Mouse (Mus musculus): ENCODE data around the gene Tmbim4. TPM values are rescaled to one million over a fixed set of nuclear protein-coding genes. Genes with fewer than 3 reads are reported as not detected.

Gene Tmbim4
- polyA plus RNA-seq, 1 experiment from 2014 or later = 181 TPM

- Histone ChIP-seq H3K27me3 (ENCODE audit: control insufficient read depth, insufficient read depth, low read length) (no peaks in the 10 kb centered on the region), H3K36me3 (ENCODE audit: control insufficient read depth, insufficient read depth, low read length) (no peaks in the 10 kb centered on the region), H3K4me2 (replicated peaks; ENCODE audit: low read depth) (no peak overlapping the region), H3K9me3 (ENCODE audit: control insufficient read depth, low read length) (no peaks in the 10 kb centered on the region), H3K9ac (ENCODE audit: low read length) (no peak overlapping the region), H3K27ac (replicated peaks) (no peak overlapping the region), H3K4me1 (replicated peaks; ENCODE audit: control insufficient read depth, insufficient read depth) (peaks cover 4% of the 10 kb centered on the region; the same call in 1 of the 2 replicates), H3K4me3 (ENCODE audit: low read depth, low read length) (no peak overlapping the region)
- ATAC-seq (ENCODE audit: low FRiP score, low TSS enrichment) (no peak), DNase-seq (ENCODE audit: low spot score) (no peak)
- WGBS = 65% methylated on average over 12 of the region's 12 CpGs
- TF ChIP-seq EP300 (optimal IDR thresholded peaks at IDR 0.05) (no peak), CTCF (IDR thresholded peaks at IDR 0.05; ENCODE audit: low read depth) (no peak)
These were observed 66.4 kb downstream of the Tmbim4 start for GRCm38 (mm10) chr10:120267790-120268189.

- H3K36me3 ChIP-seq (ENCODE audit: control insufficient read depth, insufficient read depth, low read length) = no peaks in the 10 kb centered on the region
- 95% methylated on average over 13 of the region's 13 CpGs for WGBS
- H3K9ac ChIP-seq (ENCODE audit: low read length) = no peak overlapping the region
- H3K4me3 ChIP-seq (ENCODE audit: low read depth, low read length) = no peak overlapping the region
- DNase-seq (ENCODE audit: low spot score) (no peak), ATAC-seq (ENCODE audit: low FRiP score, low TSS enrichment) (no peak)
- no peaks in the 10 kb centered on the region for H3K27me3 ChIP-seq (ENCODE audit: control insufficient read depth, insufficient read depth, low read length)
- no peak overlapping the region for H3K27ac ChIP-seq (replicated peaks)
- H3K4me2 ChIP-seq (replicated peaks; ENCODE audit: low read depth) = no peak overlapping the region
- no peaks in the 10 kb centered on the region for H3K9me3 ChIP-seq (ENCODE audit: control insufficient read depth, low read length)
- TF ChIP-seq CTCF (IDR thresholded peaks at IDR 0.05; ENCODE audit: low read depth) (peak; percentile 21; the same call in 1 of the 2 replicates), EP300 (optimal IDR thresholded peaks at IDR 0.05) (no peak)
- H3K4me1 ChIP-seq (replicated peaks; ENCODE audit: control insufficient read depth, insufficient read depth) = peaks cover 4% of the 10 kb centered on the region; the same call in 1 of the 2 replicates
These were observed 68.6 kb downstream of the Tmbim4 start for GRCm38 (mm10) chr10:120269946-120270345.

- Histone ChIP-seq H3K27ac (replicated peaks) (no peak overlapping the region), H3K9ac (ENCODE audit: low read length) (no peak overlapping the region), H3K36me3 (ENCODE audit: control insufficient read depth, insufficient read depth, low read length) (no peaks in the 10 kb centered on the region), H3K4me2 (replicated peaks; ENCODE audit: low read depth) (no peak overlapping the region), H3K27me3 (ENCODE audit: control insufficient read depth, insufficient read depth, low read length) (no peaks in the 10 kb centered on the region), H3K9me3 (ENCODE audit: control insufficient read depth, low read length) (no peaks in the 10 kb centered on the region), H3K4me3 (ENCODE audit: low read depth, low read length) (no peak overlapping the region), H3K4me1 (replicated peaks; ENCODE audit: control insufficient read depth, insufficient read depth) (peaks cover 4% of the 10 kb centered on the region; the same call in 1 of the 2 replicates)
- 77% methylated on average over 4 of the region's 4 CpGs for WGBS
- DNase-seq (ENCODE audit: low spot score) = peak; percentile 50
- TF ChIP-seq EP300 (optimal IDR thresholded peaks at IDR 0.05) = no peak
- peak; percentile 83 for TF ChIP-seq CTCF (IDR thresholded peaks at IDR 0.05; ENCODE audit: low read depth)
- ATAC-seq (ENCODE audit: low FRiP score, low TSS enrichment) = no peak
These were observed 69.4 kb downstream of the Tmbim4 start for GRCm38 (mm10) chr10:120270777-120271176.

- no peak overlapping the region for H3K9ac ChIP-seq (ENCODE audit: low read length)
- H3K4me3 ChIP-seq (ENCODE audit: low read depth, low read length) = no peak overlapping the region
- no peaks in the 10 kb centered on the region for H3K36me3 ChIP-seq (ENCODE audit: control insufficient read depth, insufficient read depth, low read length)
- no peaks in the 10 kb centered on the region for H3K27me3 ChIP-seq (ENCODE audit: control insufficient read depth, insufficient read depth, low read length)
- TF ChIP-seq EP300 (optimal IDR thresholded peaks at IDR 0.05) (no peak), CTCF (IDR thresholded peaks at IDR 0.05; ENCODE audit: low read depth) (no peak)
- no peak overlapping the region for H3K27ac ChIP-seq (replicated peaks)
- DNase-seq (ENCODE audit: low spot score) (no peak), ATAC-seq (ENCODE audit: low FRiP score, low TSS enrichment) (no peak)
- WGBS = 69% methylated on average over 6 of the region's 6 CpGs
- H3K9me3 ChIP-seq (ENCODE audit: control insufficient read depth, low read length) = no peaks in the 10 kb centered on the region
- H3K4me2 ChIP-seq (replicated peaks; ENCODE audit: low read depth) = no peak overlapping the region
- H3K4me1 ChIP-seq (replicated peaks; ENCODE audit: control insufficient read depth, insufficient read depth) = peaks cover 4% of the 10 kb centered on the region; the same call in 1 of the 2 replicates
These were observed 69.9 kb downstream of the Tmbim4 start for GRCm38 (mm10) chr10:120271318-120271717.

GRCm38 (mm10) chr10:120271879-120272269, 70.5 kb downstream of the Tmbim4 start:
- DNase-seq (ENCODE audit: low spot score) = no peak
- Histone ChIP-seq H3K9ac (ENCODE audit: low read length) (no peak overlapping the region), H3K4me1 (replicated peaks; ENCODE audit: control insufficient read depth, insufficient read depth) (peaks cover 4% of the 10 kb centered on the region; the same call in 1 of the 2 replicates), H3K9me3 (ENCODE audit: control insufficient read depth, low read length) (no peaks in the 10 kb centered on the region), H3K27ac (replicated peaks) (no peak overlapping the region), H3K36me3 (ENCODE audit: control insufficient read depth, insufficient read depth, low read length) (no peaks in the 10 kb centered on the region), H3K4me2 (replicated peaks; ENCODE audit: low read depth) (peak overlapping the region; percentile 46), H3K4me3 (ENCODE audit: low read depth, low read length) (peak overlapping the region; percentile 24), H3K27me3 (ENCODE audit: control insufficient read depth, insufficient read depth, low read length) (no peaks in the 10 kb centered on the region)
- ATAC-seq (ENCODE audit: low FRiP score, low TSS enrichment) = no peak
- WGBS = 18% methylated on average over 10 of the region's 11 CpGs
- TF ChIP-seq EP300 (optimal IDR thresholded peaks at IDR 0.05) (no peak), CTCF (IDR thresholded peaks at IDR 0.05; ENCODE audit: low read depth) (no peak)

GRCm38 (mm10) chr10:120272270-120272883, 71.0 kb downstream of the Tmbim4 start:
- DNase-seq (ENCODE audit: low spot score) (no peak), ATAC-seq (ENCODE audit: low FRiP score, low TSS enrichment) (no peak)
- H3K36me3 ChIP-seq (ENCODE audit: control insufficient read depth, insufficient read depth, low read length) = no peaks in the 10 kb centered on the region
- 0 out of 2 replicates have a peak overlapping the region, but pooled peaks have one; percentile 35 for H3K9ac ChIP-seq (ENCODE audit: low read length)
- TF ChIP-seq EP300 (optimal IDR thresholded peaks at IDR 0.05) = no peak
- TF ChIP-seq CTCF (IDR thresholded peaks at IDR 0.05; ENCODE audit: low read depth) = no peak
- H3K27me3 ChIP-seq (ENCODE audit: control insufficient read depth, insufficient read depth, low read length) = no peaks in the 10 kb centered on the region
- H3K4me3 ChIP-seq (ENCODE audit: low read depth, low read length) = peak overlapping the region; percentile 24
- no peak overlapping the region for H3K27ac ChIP-seq (replicated peaks)
- 17% methylated on average over 19 of the region's 19 CpGs for WGBS
- H3K4me1 ChIP-seq (replicated peaks; ENCODE audit: control insufficient read depth, insufficient read depth) = peaks cover 4% of the 10 kb centered on the region; the same call in 1 of the 2 replicates
- peak overlapping the region; percentile 46 for H3K4me2 ChIP-seq (replicated peaks; ENCODE audit: low read depth)
- H3K9me3 ChIP-seq (ENCODE audit: control insufficient read depth, low read length) = no peaks in the 10 kb centered on the region
